Mouse (Mus musculus): Measurements from ENCODE around the gene Hist1h3d. TPM values are rescaled to one million over a fixed set of nuclear protein-coding genes. Genes with fewer than 3 reads are reported as not detected.
A peak's percentile ranks its signal among the peaks of the same experiment; 100 is the strongest.
"Not testable (repeated sequence)": the region's sequence is repeated elsewhere in the genome, so short reads cannot be mapped to it uniquely, and the experiment has no call there.

Gene Hist1h3d
- polyA plus RNA-seq, 1 experiment: 161 TPM

DNA sequence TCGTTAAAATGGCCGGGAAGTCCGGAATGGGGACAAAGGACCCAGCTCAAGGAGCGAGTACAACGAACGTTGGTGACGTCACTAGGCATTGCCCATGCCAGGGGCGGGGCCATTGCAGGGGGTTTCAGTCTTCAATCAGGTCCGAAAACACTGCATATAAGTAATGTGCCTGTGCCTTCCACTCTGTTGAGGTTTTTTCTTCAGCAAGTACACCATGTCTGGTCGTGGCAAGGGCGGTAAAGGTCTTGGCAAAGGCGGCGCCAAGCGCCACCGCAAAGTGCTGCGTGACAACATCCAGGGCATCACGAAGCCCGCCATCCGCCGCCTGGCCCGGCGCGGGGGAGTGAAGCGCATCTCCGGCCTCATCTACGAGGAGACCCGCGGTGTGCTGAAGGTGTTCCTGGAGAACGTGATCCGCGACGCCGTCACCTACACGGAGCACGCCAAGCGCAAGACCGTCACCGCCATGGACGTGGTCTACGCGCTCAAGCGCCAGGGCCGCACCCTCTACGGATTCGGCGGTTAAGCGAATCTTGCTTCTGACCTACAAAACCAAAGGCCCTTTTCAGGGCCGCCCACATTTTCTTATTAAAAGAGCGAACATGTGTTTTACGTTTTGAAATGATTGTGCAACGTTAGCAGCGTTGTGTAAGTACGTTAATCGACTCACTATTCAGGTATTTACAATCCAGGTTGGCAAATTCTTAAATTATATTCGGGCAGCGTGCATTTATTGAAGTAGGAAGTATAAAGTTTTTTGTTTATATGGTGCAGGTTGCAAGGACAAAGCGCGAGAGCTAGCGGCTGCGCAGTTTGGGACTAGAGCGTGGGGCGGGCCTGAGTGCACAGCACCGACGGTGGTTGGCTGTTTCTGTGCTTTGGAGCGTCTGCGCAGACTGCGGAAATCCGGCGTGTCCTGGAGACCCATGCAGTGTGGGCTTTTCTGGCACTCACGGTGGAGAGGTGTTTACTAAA lies 44.4 kb upstream of the Hist1h3d start, which contains the start of gene Hist1h4h:
TSS of gene Hist1h4h (plus strand) at position 150 of the 975 bp plus-strand sequence.
- Histone ChIP-seq H3K27ac (ENCODE audit: control insufficient read depth, insufficient read depth, low read length) (peak within 1 kb of the TSS; percentile 83), H3K36me3 (ENCODE audit: control insufficient read depth, insufficient read depth, low read length) (no peaks in the 10 kb centered on the region), H3K4me3 (ENCODE audit: control insufficient read depth, insufficient read depth, low read length) (peak within 1 kb of the TSS; percentile 42), H3K4me1 (replicated peaks; ENCODE audit: control insufficient read depth, insufficient read depth, low read length) (peaks cover 6% of the 10 kb centered on the region), H3K27me3 (ENCODE audit: control insufficient read depth, insufficient read depth, low read length) (no peaks in the 10 kb centered on the region)
- WGBS: under 1% methylated on average over 63 of the region's 70 CpGs
- 0 out of 2 replicates have a peak, but pooled peaks have one; percentile 25 for TF ChIP-seq CTCF (IDR thresholded peaks at IDR 0.05; ENCODE audit: borderline replicate concordance, control insufficient read depth, extremely low read depth, insufficient read depth, low read length, poor library complexity)
- TF ChIP-seq POLR2A (IDR thresholded peaks at IDR 0.05; ENCODE audit: control insufficient read depth, extremely low read depth, insufficient read depth, low read length, poor library complexity): peak; percentile 98
- peak; percentile 97 for DNase-seq

DNA sequence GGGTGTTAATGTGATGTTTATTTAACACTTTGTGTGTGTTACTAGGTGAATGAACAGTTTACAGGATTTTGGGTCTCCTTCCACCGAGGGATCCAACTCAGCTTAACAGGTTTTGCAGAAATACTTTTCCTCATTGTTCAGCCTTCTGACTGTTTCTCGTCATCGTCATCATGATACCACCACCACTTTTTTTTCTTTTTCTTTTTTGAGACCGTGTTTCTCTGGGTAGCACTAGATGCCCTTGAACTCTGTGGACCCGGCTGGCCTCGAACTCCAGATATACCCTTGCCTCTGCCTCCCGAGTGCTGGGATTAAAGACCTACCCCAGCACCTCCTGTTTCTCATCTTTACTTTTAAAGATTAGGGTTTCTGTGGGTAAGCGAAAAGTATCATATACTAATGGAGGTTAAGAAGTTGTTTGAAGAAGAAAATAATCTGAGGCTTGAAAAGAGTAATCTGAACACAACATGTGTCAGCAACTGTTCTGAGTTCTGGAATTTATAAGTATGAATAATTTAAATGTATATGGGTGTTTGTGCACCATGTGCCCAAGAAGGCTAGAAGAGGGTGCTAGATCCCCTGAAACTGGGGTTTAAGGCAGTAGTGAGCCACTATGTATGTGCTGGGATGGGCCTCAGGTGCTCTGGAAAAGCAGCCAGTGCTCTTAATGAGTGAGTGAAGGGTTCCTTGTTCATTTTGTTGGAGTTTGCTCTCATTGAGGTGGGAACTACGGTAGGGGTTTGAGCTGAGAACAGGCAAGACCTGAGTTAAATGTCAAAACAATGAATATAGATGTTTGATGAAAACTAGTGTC lies 43.1 kb upstream of the Hist1h3d start:
- DNase-seq: no peak
- Histone ChIP-seq H3K27ac (ENCODE audit: control insufficient read depth, insufficient read depth, low read length) (peak overlapping the region; percentile 82), H3K36me3 (ENCODE audit: control insufficient read depth, insufficient read depth, low read length) (no peaks in the 10 kb centered on the region), H3K4me3 (ENCODE audit: control insufficient read depth, insufficient read depth, low read length) (peak overlapping the region; percentile 5; the same call in 1 of the 2 replicates), H3K27me3 (ENCODE audit: control insufficient read depth, insufficient read depth, low read length) (no peaks in the 10 kb centered on the region), H3K4me1 (replicated peaks; ENCODE audit: control insufficient read depth, insufficient read depth, low read length) (peaks cover 6% of the 10 kb centered on the region)
- TF ChIP-seq POLR2A (IDR thresholded peaks at IDR 0.05; ENCODE audit: control insufficient read depth, extremely low read depth, insufficient read depth, low read length, poor library complexity) (no peak), CTCF (IDR thresholded peaks at IDR 0.05; ENCODE audit: borderline replicate concordance, control insufficient read depth, extremely low read depth, insufficient read depth, low read length, poor library complexity) (no peak)
- 22% methylated on average over 9 of the region's 9 CpGs for WGBS

DNA sequence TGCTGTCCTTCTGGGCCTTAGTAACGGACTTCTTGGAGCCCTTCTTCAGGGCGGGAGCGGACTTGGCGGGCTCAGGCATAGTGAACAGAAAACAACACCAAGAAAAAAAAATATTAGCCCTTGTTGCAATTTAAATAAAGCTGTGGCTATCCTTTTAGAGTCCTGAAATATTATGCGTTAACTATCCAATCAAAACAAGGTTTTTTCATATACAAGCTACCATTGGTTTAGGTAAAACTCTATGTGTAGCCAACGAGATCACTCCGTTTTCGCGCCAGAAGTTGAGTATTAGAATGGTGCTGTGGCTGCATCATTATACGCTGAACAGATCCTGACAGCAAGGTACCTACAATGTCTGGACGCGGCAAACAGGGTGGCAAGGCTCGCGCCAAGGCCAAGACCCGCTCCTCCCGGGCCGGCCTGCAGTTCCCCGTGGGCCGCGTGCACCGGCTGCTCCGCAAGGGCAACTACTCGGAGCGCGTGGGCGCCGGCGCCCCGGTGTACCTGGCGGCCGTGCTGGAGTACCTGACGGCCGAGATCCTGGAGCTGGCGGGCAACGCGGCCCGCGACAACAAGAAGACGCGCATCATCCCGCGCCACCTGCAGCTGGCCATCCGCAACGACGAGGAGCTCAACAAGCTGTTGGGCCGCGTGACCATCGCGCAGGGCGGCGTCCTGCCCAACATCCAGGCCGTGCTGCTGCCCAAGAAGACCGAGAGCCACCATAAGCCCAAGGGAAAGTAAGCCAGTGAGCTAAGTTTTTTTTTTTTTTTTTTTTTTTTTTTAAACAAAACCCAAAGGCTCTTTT lies 41.8 kb upstream of the Hist1h3d start, which contains the start of gene Hist1h2af:
TSS of gene Hist1h2af (plus strand) at position 347 of the 808 bp plus-strand sequence.
- DNase-seq: peak; percentile 64
- Histone ChIP-seq H3K4me3 (ENCODE audit: control insufficient read depth, insufficient read depth, low read length) (peak within 1 kb of the TSS; percentile 54), H3K27ac (ENCODE audit: control insufficient read depth, insufficient read depth, low read length) (peak within 1 kb of the TSS; percentile 92)
- WGBS: under 1% methylated on average over 29 of the region's 53 CpGs
- H3K27me3 ChIP-seq (ENCODE audit: control insufficient read depth, insufficient read depth, low read length); H3K36me3 ChIP-seq (ENCODE audit: control insufficient read depth, insufficient read depth, low read length); H3K4me1 ChIP-seq (replicated peaks; ENCODE audit: control insufficient read depth, insufficient read depth, low read length): not testable (repeated sequence)

DNA sequence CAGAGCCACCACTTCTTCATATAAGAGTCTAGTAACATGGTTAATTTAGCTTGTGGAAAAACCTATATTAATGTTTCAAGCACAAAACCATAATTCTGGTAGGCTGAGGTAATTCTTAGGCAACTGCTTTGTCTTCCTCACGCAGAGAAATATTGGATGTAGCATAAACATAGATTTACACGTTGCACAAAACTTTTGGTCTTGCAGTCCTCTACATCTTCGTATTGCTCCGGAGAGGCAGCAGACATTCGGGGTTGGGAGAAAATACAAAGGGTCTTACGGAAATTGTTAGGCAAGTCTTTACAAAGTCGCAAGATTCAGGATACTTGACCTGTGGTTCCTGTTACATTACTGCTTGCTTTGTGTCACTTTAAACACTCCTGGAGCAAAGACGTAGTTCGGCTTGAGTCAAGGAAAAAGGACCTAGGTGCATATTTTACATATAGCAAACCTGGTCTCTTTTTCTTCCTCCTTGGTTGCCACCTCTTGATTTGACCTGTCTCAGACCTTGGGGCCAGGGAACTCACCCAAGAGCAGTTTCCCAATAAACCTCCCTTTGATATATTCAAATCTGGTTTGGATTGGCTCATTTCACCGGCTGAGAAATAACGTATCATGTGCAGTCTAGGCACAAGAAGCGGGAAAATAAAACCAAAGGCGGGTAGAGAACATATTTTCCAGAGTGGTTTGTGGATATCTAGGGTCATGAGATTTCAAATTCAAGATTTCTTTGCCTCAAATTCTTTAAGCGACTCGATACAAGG lies 41.0 kb upstream of the Hist1h3d start:
- H3K27ac ChIP-seq (ENCODE audit: control insufficient read depth, insufficient read depth, low read length): no peak overlapping the region; the same call in none of the 2 replicates
- no peaks in the 10 kb centered on the region for H3K27me3 ChIP-seq (ENCODE audit: control insufficient read depth, insufficient read depth, low read length)
- no peaks in the 10 kb centered on the region for H3K36me3 ChIP-seq (ENCODE audit: control insufficient read depth, insufficient read depth, low read length)
- DNase-seq: no peak
- no peak overlapping the region for H3K4me3 ChIP-seq (ENCODE audit: control insufficient read depth, insufficient read depth, low read length)
- peaks cover 6% of the 10 kb centered on the region for H3K4me1 ChIP-seq (replicated peaks; ENCODE audit: control insufficient read depth, insufficient read depth, low read length)
- no peak for TF ChIP-seq CTCF (IDR thresholded peaks at IDR 0.05; ENCODE audit: borderline replicate concordance, control insufficient read depth, extremely low read depth, insufficient read depth, low read length, poor library complexity)
- no peak for TF ChIP-seq POLR2A (IDR thresholded peaks at IDR 0.05; ENCODE audit: control insufficient read depth, extremely low read depth, insufficient read depth, low read length, poor library complexity)
- whole genome bisulfite sequencing: under 1% methylated on average over 15 of the region's 15 CpGs

DNA sequence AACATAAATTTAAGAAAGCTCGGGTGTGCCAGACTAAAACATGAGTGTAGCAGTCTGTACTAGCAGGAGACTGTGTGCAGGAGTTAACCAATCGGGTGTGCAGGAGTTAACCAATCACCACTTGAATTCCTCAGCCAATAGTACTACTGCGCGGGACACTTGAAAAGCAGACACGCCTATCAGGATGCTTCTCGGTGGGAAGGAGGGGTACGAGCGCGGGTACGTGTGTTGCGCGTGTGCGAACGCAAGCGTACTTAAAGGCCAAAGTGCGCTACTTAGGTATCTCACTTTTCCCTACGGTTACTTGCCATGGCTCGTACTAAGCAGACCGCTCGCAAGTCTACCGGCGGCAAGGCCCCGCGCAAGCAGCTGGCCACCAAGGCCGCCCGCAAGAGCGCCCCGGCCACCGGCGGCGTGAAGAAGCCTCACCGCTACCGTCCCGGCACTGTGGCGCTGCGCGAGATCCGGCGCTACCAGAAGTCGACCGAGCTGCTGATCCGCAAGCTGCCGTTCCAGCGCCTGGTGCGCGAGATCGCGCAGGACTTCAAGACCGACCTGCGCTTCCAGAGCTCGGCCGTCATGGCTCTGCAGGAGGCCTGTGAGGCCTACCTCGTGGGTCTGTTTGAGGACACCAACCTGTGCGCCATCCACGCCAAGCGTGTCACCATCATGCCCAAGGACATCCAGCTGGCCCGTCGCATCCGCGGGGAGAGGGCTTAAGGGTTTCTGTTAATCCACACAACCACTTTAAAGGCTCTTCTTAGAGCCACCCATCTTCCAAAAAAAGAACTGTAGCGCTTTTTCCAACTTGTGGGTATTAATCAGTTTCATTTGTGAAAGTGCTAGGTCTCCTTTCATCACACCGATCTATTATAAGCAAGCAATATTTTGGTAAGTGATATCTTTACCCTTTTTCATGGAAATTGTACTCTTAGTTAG lies 40.2 kb upstream of the Hist1h3d start, which contains the start of gene Hist1h3g:
TSS of gene Hist1h3g (plus strand) at position 286 of the 939 bp plus-strand sequence.
- not testable (repeated sequence) for H3K27me3 ChIP-seq (ENCODE audit: control insufficient read depth, insufficient read depth, low read length); H3K36me3 ChIP-seq (ENCODE audit: control insufficient read depth, insufficient read depth, low read length); H3K4me1 ChIP-seq (replicated peaks; ENCODE audit: control insufficient read depth, insufficient read depth, low read length)
- Histone ChIP-seq H3K4me3 (ENCODE audit: control insufficient read depth, insufficient read depth, low read length) (peak within 1 kb of the TSS; percentile 51), H3K27ac (ENCODE audit: control insufficient read depth, insufficient read depth, low read length) (peak within 1 kb of the TSS; percentile 80)
- DNase-seq: peak; percentile 92
- TF ChIP-seq POLR2A (IDR thresholded peaks at IDR 0.05; ENCODE audit: control insufficient read depth, extremely low read depth, insufficient read depth, low read length, poor library complexity): peak; percentile 69; the same call in 1 of the 2 replicates
- WGBS: under 1% methylated on average over 49 of the region's 62 CpGs
